Mouse (Mus musculus): ENCODE measurements around the gene Flywch1. TPM values are rescaled to one million over a fixed set of nuclear protein-coding genes. Genes with fewer than 3 reads are reported as not detected.
A peak's percentile ranks its signal among the peaks of the same experiment; 100 is the strongest.

Flywch1 gene
- polyA plus RNA-seq, 1 experiment from 2014 or later, result 41.0 TPM

DNA sequence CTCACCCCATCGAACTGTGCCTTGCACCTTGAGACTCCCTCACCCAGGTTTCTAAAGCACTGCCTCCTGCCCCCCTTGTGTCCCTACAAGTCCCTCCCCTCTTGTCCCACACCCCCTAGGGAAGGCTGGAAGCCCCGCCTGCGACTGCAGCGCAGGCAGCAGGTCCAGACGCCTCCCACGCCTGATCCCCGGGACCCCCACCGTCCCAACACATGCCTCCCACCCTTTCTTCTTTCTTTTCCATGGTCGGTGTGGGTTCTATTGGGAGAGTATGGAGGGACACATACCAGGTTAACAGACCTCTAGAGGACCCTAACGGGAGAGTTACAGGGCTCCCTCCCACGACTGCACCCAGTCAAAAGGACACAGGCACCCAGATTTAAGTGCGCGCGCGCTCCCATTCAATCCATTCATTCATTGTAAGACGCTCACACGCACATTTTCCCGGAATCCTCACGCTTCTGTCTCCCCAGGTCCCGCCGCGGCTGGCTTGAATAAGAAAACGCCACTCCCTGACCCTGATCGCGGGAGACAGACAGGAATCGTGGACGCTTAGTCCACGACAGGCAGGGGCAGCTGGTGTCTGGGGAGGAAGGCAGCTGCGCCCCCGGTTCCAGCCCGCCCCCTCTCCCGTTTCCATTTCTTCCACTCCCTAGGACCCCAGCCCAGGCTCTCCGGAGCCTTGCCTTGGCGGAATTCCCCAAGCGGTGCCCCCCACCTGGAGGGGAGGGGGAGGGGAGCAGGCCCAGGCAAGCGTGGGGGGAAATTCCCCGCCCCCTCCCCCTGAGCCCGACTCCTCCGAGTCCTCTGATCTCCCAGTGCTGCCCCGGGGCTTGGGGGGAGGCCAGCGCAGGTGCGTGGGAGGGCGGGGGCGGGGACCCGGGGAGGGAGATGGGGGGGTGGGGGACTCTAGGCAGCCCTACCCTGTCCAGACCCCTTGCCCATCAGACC lies 25.8 kb downstream of the Flywch1 start, which contains the start of gene Kremen2:
Kremen2 (minus strand) TSS at position 533 of the 951 bp plus-strand sequence.
- DNase-seq (ENCODE audit: low spot score), result peak; percentile 27

DNA sequence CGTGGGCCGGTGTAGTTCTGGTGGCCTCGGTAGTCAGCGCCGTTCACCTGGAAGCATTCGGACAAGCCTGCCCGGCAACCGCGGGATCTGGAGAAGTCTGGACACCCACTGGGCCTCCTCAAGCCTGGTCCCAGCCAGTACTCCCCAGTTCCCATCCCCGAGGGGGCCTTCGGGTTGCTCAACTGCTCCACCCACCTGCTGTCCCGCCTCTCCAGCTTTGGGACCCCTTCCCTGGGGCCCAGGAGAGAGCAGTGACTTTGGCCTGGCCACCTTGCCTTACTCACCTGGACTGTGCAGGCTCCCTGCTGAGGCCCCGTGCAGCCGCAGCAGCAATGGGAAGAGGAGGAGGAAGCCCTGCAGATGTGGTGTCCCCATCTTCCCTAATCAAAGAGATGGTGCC lies 26.8 kb downstream of the Flywch1 start:
- DNase-seq (ENCODE audit: low spot score), result no peak

DNA sequence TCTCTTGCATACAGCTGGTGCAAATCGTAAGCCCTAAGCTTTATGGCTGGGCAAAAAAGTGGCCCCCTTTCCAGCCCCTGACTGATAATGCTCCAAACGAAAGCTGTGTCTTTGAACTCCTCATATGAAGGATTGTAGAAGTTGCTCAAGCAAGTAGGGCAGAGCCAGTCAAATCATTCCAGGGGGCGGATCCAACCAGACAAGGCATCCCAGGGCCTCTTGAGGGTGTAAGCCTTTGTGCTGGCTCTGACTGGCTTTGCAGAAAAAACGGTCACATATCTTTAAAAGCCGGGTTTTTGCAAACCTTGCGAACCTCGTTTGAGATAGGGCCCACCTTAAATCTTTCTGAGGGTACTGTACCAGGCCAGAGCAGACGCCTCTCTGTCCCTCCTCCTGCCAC lies 27.3 kb downstream of the Flywch1 start:
- no peak for DNase-seq (ENCODE audit: low spot score)

DNA sequence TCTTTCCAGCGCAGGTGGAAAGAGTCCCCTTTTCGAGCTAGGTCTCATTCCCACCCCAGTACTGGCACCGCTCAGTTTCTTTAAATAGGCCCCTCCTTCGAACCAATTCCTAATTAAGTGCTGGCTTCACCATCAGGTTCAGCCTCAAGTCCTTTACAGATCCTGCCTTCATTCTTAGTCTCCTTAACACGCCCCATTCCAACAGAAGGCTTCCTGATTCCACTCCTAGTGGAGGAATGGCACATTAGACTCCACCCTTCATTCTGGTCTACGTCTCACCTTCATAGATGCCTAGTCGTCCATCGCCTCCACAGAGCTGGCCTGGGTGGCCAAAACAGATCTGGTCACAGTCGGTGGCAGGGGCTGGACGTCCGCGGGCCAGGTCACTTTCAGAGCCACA lies 28.5 kb downstream of the Flywch1 start:
- DNase-seq (ENCODE audit: low spot score), result no peak

DNA sequence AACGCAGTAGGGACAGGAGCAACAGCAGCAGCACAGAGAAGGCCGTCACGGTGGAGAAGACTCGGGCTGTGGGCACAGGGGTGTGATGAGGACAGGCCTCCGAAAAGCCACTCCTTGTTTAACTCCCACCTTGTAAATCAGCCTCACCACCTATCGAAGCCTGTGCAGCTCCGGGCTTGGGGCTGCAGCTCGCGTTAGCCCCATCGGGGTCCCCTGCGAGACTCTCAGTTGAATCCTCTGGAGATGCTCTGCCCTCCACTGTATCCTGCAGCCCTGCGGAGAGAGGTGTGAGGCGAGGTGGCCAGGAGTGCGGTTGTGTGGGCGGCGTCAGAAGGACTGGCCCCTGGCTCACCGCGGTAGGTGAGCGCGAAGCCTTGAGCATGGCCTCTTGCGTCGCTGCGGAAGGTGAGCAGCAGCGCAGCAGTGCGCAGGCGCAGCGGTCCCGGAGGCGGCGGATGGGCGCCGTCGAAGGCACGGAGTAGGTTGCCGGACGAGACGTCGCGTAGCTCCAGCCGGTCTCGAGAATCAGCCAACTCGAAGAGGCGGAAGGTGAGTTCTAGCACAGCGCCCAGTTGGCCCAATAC lies 29.1 kb downstream of the Flywch1 start:
- DNase-seq (ENCODE audit: low spot score), result peak; percentile 60

DNA sequence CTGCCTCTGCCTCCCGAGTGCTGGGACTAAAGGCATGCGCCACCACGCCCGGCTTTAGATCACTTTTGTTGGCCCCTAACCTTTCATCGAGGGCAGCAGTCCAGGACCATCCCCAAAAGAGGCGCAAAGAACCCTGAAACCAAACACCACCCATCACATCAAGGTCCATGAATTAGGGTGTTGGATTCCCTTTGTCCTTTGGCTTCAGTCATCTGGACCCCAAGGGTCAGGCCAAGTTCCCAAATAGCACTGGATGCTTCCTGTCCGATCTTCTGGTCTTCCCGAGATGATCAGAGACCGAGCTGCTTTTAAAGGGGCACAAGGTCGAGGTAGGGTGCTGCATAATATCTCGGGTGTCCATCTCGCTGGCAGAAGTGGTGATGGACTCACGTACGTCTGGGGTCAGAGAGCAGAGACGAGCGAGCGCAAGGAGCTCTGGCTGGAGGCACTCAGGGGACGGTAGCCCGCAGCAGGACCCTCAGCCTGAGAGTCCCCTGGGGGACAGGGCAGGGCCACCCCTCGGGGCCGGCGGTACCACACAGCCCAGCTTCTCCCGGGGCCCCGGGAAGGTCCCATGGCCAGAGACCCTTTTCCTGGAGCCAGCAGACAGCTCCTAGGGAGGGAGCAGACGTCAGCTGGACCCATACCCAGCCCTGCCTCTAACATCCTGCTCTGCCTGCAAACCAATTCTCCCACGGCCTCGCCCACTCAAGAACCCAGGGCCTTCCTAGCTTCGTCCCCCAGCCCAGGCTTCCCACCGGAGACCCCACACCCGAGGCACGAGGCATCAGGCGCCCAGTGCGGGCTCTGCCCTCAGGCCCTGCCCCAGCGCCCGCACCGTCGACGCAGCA lies 29.8 kb downstream of the Flywch1 start:
- DNase-seq (ENCODE audit: low spot score), result no peak

DNA sequence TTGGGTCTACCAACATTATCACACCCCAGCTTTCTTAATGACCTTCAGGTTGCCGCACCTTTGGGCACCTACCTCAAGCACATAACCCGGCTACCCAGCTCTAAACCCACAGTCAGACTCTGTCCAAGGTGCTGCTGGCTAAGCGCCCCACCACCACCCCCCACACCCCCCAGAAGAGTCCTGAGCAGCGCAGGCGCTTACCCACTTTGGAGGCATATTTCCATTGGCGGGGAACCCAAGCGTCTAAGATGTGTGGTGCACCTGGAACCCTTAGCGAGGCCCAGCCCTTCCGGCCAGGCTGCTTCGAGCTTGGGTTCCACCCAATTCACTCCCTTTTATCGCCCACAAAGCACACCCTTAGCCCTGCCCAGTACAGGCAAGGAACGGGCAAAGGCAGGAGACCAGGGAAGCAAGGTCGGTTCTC lies 30.8 kb downstream of the Flywch1 start, which contains the start of gene Paqr4:
Paqr4 (minus strand) TSS at position 270 of the 424 bp plus-strand sequence.
- DNase-seq (ENCODE audit: low spot score), result peak; percentile 35

DNA sequence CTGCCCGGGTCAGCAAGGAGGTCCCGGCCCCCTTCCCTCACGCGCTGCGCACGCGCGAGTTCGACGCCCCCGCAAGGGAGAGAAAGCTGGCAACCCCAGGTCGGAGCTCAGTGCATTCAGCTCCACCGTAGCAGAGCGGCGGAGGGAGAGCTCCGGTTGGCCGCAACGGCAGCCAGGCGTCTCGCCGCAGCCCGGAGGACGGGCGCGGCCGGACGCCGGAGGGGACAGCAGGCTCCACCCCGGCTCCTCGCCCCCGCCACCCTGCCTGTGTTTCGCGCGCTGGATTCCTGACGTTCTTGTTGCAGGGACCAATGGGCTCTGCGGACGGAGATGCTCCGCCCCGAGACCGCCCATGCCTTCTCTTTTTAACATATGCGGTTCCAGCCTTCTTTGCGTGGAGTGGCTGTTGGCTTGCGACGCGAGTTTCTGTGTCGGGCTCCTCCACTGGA lies 31.2 kb downstream of the Flywch1 start:
- DNase-seq (ENCODE audit: low spot score), result peak; percentile 72

DNA sequence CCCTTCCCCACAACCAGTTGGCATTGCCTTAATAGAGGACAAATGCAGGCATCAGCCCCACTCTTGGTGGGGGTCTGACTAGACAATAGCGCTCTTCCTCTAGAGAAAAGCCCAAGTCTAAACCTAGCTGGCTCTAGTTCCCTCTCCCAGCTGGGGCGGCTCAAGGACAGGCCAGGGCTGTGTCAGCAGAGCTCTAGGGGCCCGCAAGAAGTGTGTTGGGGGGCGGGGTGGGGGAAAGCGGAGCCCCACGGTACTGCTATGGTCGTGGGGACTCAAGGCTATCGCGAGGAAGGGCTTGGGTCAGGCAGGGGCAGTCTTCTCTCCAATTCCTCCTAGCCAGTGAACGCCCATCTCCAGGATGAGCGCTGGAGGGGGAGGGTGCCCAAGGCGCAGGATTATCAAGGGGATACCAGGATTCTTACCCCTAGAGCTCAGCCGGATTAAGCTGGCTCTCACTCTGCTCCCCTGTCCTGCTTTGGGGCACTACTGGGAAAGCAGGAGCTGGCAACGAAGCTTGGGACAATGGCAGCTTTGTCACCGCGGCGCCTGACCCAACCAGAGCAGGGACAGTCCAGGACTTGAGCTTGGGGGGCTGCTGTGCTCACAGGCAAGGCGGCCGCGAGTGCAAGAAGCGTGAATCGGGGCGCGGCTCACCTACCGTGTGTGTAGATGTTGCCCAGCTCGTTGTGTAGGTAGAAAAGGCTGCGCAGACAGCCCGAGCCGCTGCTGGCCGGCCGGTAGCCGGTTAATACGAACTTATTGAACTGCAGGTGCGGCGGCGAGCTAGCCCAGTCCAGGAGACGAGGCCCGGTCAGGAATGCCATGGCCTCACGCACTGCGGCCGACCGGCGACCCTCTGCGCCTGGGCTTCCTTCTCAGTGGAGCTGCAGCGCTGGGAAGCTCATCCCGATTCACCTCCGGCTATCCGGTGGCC lies 31.9 kb downstream of the Flywch1 start:
- DNase-seq (ENCODE audit: low spot score), result no peak

DNA sequence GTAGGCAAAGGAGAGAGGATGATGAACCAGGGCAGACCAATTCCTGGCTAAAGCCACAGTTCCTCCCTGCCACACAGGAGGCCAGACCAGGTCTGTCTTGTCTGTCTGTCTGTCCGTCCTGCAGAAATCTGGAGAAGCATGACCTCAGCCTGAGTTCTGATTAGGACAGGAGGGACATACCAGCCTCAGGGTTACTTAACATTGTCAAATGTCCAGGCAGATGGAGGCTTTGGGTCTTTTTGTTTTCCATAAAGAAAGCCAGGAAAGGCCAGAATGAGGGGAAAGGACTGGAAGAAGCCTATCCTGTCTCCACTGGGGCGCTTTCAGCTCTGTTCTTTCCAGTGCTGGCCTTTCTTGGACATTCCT lies 32.6 kb downstream of the Flywch1 start:
- no peak for DNase-seq (ENCODE audit: low spot score)

DNA sequence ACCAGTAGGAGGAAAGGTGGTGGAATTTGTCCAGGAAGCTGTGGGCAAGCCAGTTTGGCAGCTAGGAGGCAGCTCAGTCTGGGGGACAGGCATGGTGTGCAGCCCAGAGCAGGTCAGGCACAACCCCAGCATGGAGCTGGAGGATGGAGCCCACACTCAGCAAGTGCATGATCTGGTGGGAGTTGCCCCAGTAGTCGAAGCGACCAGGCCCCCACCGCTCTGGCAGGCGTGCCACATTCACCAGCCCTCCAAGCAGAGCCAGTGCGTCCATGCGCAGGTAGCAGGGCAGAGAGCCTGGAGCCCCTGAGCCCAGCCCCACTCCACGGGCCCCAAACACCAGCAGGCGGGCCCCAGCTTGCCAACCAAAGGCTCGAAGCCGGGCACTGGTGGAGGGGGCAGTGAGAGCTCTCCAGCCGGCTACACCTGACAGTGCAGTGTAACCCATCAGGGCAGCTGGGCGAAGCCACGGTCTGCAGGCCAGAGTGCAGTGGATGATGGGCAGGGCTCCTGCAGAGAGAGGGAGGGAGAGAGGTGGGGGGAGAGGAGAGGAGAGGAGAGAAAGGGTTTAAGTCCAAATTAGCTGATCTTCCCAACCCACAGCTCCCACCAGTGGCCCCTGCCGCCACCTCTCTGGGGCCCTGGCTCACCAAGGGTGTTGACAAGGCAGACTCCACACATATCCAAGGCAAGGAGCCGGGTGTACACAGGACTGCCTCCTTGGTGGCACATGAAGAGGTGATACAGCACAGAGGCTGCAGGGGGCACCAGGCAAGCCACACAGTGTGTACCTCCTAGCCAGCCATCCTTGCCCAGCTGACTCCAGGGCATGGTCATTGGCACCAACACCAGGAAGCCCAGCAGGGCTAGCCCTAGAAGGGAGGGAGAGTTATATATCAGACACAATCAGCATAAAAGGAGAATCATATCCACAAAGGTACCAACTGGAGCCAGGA lies 33.6 kb downstream of the Flywch1 start:
- no peak for DNase-seq (ENCODE audit: low spot score)

DNA sequence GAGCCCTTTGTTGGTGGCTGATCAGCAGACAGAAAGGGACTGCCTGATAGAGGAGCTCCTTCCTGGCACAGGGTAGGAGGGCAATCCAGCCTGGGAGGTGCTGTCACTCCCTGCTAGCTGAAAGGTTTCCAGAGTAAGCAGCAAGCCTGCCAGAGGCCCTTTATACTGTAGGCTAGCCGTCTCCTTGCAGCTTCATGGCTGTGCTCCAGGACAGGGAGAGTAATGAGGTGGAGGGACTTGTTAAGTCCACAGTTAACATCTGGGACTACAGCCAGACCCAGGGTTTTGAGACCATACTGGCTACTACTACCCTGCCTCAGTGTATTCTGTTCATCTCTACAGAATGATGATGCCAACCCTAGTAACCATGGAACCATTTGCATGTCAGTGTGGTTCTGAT lies 37.1 kb downstream of the Flywch1 start:
- no peak for DNase-seq (ENCODE audit: low spot score)

DNA sequence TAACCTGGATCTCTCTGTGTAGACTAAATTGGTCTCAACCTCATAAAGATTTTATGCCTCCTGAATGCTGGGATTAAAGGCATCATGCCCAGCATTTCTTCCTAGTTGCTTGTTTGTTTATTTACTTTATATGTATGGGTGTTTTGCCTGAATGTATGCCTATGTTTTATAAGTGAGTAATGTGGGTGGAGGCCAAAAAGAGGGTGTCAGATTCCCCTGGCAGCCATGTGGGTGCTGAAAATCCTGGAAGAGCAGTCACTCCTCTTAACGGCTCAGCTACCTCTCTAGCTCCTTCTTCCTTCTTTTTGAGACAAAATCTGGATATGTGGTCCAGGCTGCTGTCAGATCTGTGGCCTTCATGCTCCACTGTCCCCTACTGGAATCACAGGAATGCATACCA lies 41.0 kb downstream of the Flywch1 start:
- no peak for DNase-seq (ENCODE audit: low spot score)

DNA sequence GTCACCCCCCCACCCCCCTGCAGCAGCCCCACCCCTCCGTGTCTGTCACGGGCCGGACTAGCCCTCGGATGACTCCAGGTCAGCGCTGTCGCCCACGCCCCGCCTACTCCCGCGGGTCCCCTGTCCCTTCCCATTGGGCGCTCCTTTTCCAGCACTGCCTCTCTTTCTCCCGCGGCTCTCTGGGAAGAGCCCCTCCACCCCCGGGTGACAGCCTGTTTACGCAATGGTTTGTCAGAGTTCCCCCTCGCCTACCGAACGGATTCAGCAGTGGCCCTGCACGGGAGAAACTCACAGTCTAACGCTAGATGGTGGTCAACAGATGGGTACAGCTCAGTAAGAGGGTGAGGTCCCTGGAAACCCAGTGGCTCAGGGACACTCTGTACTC lies 44.7 kb downstream of the Flywch1 start:
- no peak for DNase-seq (ENCODE audit: low spot score)

DNA sequence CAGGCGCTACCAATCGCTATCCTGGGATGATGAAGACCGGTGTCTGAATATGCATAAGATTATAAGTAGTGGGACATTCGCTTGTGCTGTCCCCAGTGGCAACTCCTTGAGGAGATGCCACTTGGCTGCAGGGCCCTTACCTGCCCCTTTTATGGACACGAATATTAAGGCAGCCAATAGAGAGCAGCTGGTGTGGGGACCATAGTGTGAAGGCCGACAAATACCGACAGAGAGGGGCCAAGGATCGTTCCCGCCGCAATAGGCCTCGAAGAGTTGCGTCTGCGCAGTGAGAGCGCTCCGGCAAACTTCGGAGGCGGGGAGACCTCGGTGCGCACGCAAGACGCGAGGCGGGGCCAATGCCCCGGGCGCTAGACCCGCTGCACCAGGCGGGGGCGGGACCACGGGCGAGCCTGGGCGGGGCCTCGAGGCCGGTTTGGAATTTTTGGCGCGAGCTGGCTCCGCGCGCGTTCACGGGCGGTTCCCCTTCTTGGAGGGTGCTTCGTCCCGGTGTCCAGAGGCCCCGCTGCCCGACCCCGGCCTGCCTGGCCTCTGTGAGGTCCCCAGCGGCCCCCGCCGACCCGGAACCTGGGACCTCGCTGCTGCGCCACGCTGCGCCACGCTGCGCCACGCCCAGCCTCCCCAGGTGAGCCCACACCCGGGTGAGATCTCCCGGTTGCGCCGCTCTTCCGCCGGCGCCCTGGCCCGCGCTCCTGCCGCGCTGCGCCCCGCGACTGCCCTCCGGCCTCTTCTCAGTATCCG lies 45.2 kb downstream of the Flywch1 start, which contains the start of gene Pkmyt1:
Pkmyt1 (plus strand) TSS at position 338 of the 759 bp plus-strand sequence.
- peak; percentile 96 for DNase-seq (ENCODE audit: low spot score)

DNA sequence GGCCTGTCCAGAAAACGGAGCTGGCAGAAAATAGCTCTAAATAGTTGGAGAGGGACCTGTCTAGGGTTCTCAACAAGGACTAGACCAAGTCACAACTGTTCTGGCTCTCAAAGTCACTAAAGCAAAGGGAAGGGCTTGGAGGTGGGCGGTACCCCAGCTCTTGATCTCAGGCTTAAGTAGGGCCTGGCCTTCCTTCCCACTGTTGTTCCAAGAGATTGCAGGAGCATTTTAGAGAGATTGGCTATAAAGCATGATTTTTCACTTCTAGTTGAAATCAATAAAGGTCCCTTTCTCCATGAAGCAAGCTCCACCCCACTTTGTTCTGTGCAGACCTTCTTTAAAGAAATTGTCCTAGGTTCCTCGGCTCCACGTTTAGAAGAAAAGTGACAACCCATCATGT lies 45.9 kb downstream of the Flywch1 start:
- DNase-seq (ENCODE audit: low spot score), result no peak

DNA sequence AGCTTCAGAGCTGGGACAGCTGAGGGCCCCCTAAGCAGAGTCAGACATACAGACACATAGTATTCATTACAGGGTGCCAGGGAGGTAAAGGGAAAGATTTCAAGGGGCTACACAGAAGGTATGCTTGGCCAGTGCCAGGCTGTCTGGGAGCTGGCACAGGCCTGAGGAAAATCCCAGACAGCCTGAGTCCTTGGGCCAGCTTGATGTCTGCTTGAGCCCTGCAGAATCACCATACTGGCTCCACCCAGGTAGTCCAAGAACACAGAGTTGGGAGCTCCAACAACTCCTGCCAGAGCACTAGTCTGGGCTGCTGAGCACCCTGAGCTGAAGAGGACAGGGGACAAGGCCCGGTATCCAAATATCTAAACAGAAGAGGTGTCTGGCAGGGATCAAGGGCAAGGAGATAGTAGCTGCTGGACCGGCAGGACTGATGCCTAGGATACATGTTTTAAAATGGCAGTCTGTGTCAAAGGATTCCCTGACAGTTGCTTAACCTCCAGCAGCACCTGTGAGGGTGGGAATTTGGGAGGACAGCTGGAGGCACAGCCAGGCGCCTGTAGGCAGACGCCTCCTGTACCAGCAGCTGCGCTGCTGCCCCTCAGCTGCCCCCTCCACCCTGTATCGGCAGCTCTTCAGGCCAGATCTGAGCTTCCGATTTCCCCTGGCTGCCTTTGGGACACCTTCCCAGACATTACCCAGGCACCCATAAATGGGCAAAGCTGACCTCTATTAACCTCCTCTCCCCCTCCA lies 48.9 kb downstream of the Flywch1 start, which contains the start of gene 1520401A03Rik:
1520401A03Rik (minus strand) TSS at position 408 of the 750 bp plus-strand sequence.
- no peak for DNase-seq (ENCODE audit: low spot score)

DNA sequence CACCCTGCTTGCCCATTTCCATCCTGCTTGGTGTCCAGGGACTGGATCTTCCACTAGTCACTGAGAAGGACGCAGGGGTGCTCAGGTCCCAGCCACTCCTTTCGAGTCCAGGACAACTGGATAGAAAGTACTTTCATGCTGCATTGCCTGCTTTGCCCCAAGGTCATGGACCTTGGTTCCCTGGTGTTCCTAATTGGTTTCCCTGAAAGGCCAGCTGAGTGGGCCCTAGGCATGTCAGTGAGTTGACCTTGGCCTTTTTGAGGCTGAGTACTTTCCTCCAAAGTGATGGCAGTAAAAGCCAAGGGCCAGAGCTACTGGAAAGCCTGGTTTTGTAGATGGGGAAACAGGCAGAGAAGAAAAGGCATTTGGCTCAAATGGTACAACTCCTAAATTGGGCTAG lies 49.5 kb downstream of the Flywch1 start:
- no peak for DNase-seq (ENCODE audit: low spot score)

Measured in thymus, postnatal 0 days (tissue).